Mouse (Mus musculus) heart, adult 2 months (tissue): Measurements from ENCODE around the gene Plk2.

Experiments
- EP300 ChIP-seq: fragments of 200-500 bp; IDR thresholded peaks from 2 replicates; pipeline ENCODE4 v1.6.1; 2011; ENCODE audit warnings: low read depth, low read length, control low read depth; ENCODE audit not compliant: insufficient read depth
- POLR2A ChIP-seq: fragments of 200-500 bp; IDR thresholded peaks from 2 replicates; pipeline ENCODE4 v1.6.1; 2011; ENCODE audit warnings: mild to moderate bottlenecking, low read depth, low read length, control low read depth; ENCODE audit not compliant: insufficient read depth

- TF ChIP-seq POLR2A (no peak), EP300 (no peak)
Observed at GRCm38 (mm10) chr13:110418656-110419055, 23.8 kb downstream of the Plk2 start.
